Comparison of ENCODE assay signal across 19 mouse cellular contexts in genomic region chr1:150489148-150489547, GRCm38 (mm10).
DNase-seq lines count a peak whose midpoint lies in the region; ATAC-seq lines count a peak whose summit lies in the region.
"Had no signal": no experiment of that assay in that cellular context is flagged by ENCODE, and none has a peak within 500 bp of the region (broad histone marks: within the 10 kb centered on the region; RNA-seq: fewer than 3 reads in every experiment).

No protein-coding gene starts in this region.

- peak; percentile 98 for ATAC-seq in frontal cortex, adult (ENCODE audit: low TSS enrichment)
- ATAC-seq: CD4-positive, CD25-positive, alpha-beta regulatory T cell, adult 4 months; hindbrain, embryonic 16.5 days; inflammation-experienced regulatory T-cells, adult 6 months; intestine, postnatal 0 days had no signal

- peak; percentile 19 to 21 for DNase-seq in cerebellum, postnatal 10 days
- no peak for DNase-seq in cerebellum, adult 8-10 months
- no peak for DNase-seq in frontal cortex, postnatal 14 days (ENCODE audit: low spot score in 2 of 2)
- DNase-seq in brain, adult 2 months (ENCODE audit: low read depth, low spot score): peak; percentile 72
- DNase-seq in telencephalon, adult 2 months (ENCODE audit: low read depth, low spot score): peak; percentile 50
- no peak for DNase-seq in frontal cortex, postnatal 10 days (ENCODE audit: low spot score in 2 of 2)
- DNase-seq: adrenal gland, adult 8-10 months; B cell, adult 2 months; cerebellum, adult 18-20 months; embryo, embryonic 11 days; gastrocnemius, postnatal 10 days; heart, adult 18-20 months; heart, postnatal 10 days; heart, postnatal 4 days had no signal

Comparison
In these comparisons a context has a peak if more than half of its experiments do, and no peak if none do; other contexts are left out.
1. DNase-seq: peak in cerebellum, postnatal 10 days (2 of 2), brain, adult 2 months (single experiment) and telencephalon, adult 2 months (single experiment); none in cerebellum, adult 8-10 months (single experiment), frontal cortex, postnatal 14 days (0 of 2) and frontal cortex, postnatal 10 days (0 of 2).